Mouse (Mus musculus) ES-Bruce4 (cell line): Measurements from ENCODE around the gene St6galnac6.

Experiments used
- CTCF ChIP-seq: IDR thresholded peaks from one replicate; pipeline ENCODE4 v1.8.1; 2011; ENCODE audit warnings: low read depth, low read length
- EP300 ChIP-seq: IDR thresholded peaks from 2 replicates; pipeline ENCODE4 v1.6.1; 2011; ENCODE audit warnings: low read depth, low read length; ENCODE audit not compliant: insufficient read depth
- POLR2A ChIP-seq: IDR thresholded peaks from one replicate; pipeline ENCODE4 v1.8.1; 2011; ENCODE audit warnings: low read length; ENCODE audit not compliant: insufficient read depth

- TF ChIP-seq CTCF (no peak), POLR2A (no peak), EP300 (no peak)
These were observed 11.7 kb upstream of the St6galnac6 start for GRCm38 (mm10) chr2:32587731-32588321.
